Mouse (Mus musculus) CH12.LX (cell line): Measurements from ENCODE around the gene Fhl5. TPM values are rescaled to one million over a fixed set of nuclear protein-coding genes. Genes with fewer than 3 reads are reported as not detected.
A peak's percentile ranks its signal among the peaks of the same experiment; 100 is the strongest.
"Not testable (repeated sequence)": the region's sequence is repeated elsewhere in the genome, so short reads cannot be mapped to it uniquely, and the experiment has no call there.

Experiments used
- DNase-seq: peaks from one replicate; pipeline ENCODE4 v3.0.0-alpha.2; 2013; ENCODE audit errors: extremely low read depth
- H3K27ac ChIP-seq: 2 replicates; pipeline ENCODE4 v1.5.1; 2012; ENCODE audit warnings: low read depth, mild to moderate bottlenecking, control low read depth, moderate library complexity; ENCODE audit not compliant: insufficient read depth
- H3K27me3 ChIP-seq: replicated peaks from 2 replicates; pipeline ENCODE3; 2012; ENCODE audit warnings: inconsistent platforms
- H3K36me3 ChIP-seq, 2 experiments: replicated peaks in 1 of 2; 2 replicates each; pipeline versions ENCODE3 to v1.6.1; 2012; ENCODE audit warnings: inconsistent platforms in 1 of 2, low read length in 1 of 2, mild to moderate bottlenecking in 1 of 2, mixed read lengths in 1 of 2, moderate library complexity in 1 of 2; ENCODE audit not compliant: control insufficient read depth in 1 of 2, insufficient read depth in 1 of 2
- H3K4me1 ChIP-seq, 2 experiments: 2 replicates each; pipeline ENCODE4 v1.6.1; 2012; ENCODE audit warnings: inconsistent platforms in 1 of 2, moderate library complexity in 1 of 2; ENCODE audit not compliant: insufficient read depth in 2 of 2, control insufficient read depth in 1 of 2
- H3K4me2 ChIP-seq: 2 replicates; pipeline ENCODE4 v1.6.1; 2012; ENCODE audit warnings: low read depth, mild to moderate bottlenecking, control low read depth; ENCODE audit not compliant: poor library complexity, insufficient read depth, severe bottlenecking
- H3K4me3 ChIP-seq, 3 experiments: fragments of 150-350 bp in 1 of 3; sonication (generic) in 1 of 3; replicated peaks in 1 of 3; 2 replicates each; pipeline versions ENCODE3 to v1.5.1; 2011 to 2012; ENCODE audit warnings: low read depth in 2 of 3, low read length in 2 of 3, mild to moderate bottlenecking in 2 of 3, moderate library complexity in 2 of 3, control low read depth in 1 of 3, improper control_type of control experiment in 1 of 3, inconsistent platforms in 1 of 3, mixed read lengths in 1 of 3; ENCODE audit not compliant: poor library complexity in 1 of 3
- H3K79me2 ChIP-seq: replicated peaks from 2 replicates; pipeline ENCODE4 v1.6.1; 2012; ENCODE audit warnings: mild to moderate bottlenecking, moderate library complexity; ENCODE audit not compliant: control insufficient read depth, poor library complexity, insufficient read depth, severe bottlenecking; ENCODE audit errors: extremely low read depth
- H3K9ac ChIP-seq: 2 replicates; pipeline ENCODE4 v1.6.1; 2012; ENCODE audit warnings: low read depth, mild to moderate bottlenecking, control low read depth, moderate library complexity; ENCODE audit not compliant: insufficient read depth
- H3K9me3 ChIP-seq: replicated peaks from 2 replicates; pipeline ENCODE3; 2012; ENCODE audit warnings: low read length, inconsistent platforms, mixed read lengths
- CHD1 ChIP-seq: IDR thresholded peaks from 2 replicates; pipeline ENCODE4 v1.6.1; 2012; ENCODE audit warnings: low read depth, low read length, improper control_type of control experiment, inconsistent platforms
- CHD2 ChIP-seq: IDR thresholded peaks from 2 replicates; pipeline ENCODE4 v1.6.1; 2011; ENCODE audit warnings: low read length, improper control_type of control experiment
- ETS1 ChIP-seq: conservative IDR thresholded peaks from 2 replicates; pipeline ENCODE4 v1.6.1; 2012; ENCODE audit warnings: low read depth, mild to moderate bottlenecking, inconsistent platforms, low read length, improper control_type of control experiment, moderate library complexity
- JUND ChIP-seq: conservative IDR thresholded peaks from 2 replicates; pipeline ENCODE4 v1.6.1; 2011; ENCODE audit warnings: low read depth, low read length, improper control_type of control experiment
- MAX ChIP-seq: IDR thresholded peaks from 2 replicates; pipeline ENCODE4 v1.6.1; 2011; ENCODE audit warnings: low read length, improper control_type of control experiment
- MAZ ChIP-seq: IDR thresholded peaks from 2 replicates; pipeline ENCODE4 v1.6.1; 2012; ENCODE audit warnings: low read depth, mild to moderate bottlenecking, inconsistent platforms, low read length, improper control_type of control experiment, moderate library complexity
- NELFE ChIP-seq: IDR thresholded peaks from 2 replicates; pipeline ENCODE4 v1.6.1; 2011; ENCODE audit warnings: low read depth, low read length, improper control_type of control experiment
- POLR2A ChIP-seq: IDR thresholded peaks from 2 replicates; pipeline ENCODE4 v1.6.1; 2011; ENCODE audit warnings: low read depth, mild to moderate bottlenecking, improper control_type of control experiment, low read length
- RAD21 ChIP-seq: IDR thresholded peaks from 2 replicates; pipeline ENCODE4 v1.6.1; 2011; ENCODE audit warnings: low read depth, mild to moderate bottlenecking, low read length, improper control_type of control experiment, moderate library complexity
- RCOR1 ChIP-seq: conservative IDR thresholded peaks from 2 replicates; pipeline ENCODE4 v1.6.1; 2012; ENCODE audit warnings: low read depth, mild to moderate bottlenecking, inconsistent platforms, low read length, improper control_type of control experiment
- TBP ChIP-seq: conservative IDR thresholded peaks from 2 replicates; pipeline ENCODE4 v1.6.1; 2011; ENCODE audit warnings: low read depth, low read length, improper control_type of control experiment
- UBTF ChIP-seq: IDR thresholded peaks from 2 replicates; pipeline ENCODE4 v1.6.1; 2012; ENCODE audit warnings: low read depth, mild to moderate bottlenecking, inconsistent platforms, low read length, improper control_type of control experiment, moderate library complexity
- USF1 ChIP-seq: IDR thresholded peaks from 2 replicates; pipeline ENCODE4 v1.6.1; 2014; ENCODE audit warnings: low read depth, mild to moderate bottlenecking, inconsistent platforms, low read length, improper control_type of control experiment
- ZC3H11A ChIP-seq: IDR thresholded peaks from 2 replicates; pipeline ENCODE4 v1.6.1; 2012; ENCODE audit warnings: low read depth, mild to moderate bottlenecking, inconsistent platforms, low read length, improper control_type of control experiment
- ZKSCAN1 ChIP-seq: IDR thresholded peaks from 2 replicates; pipeline ENCODE4 v1.6.1; 2012; ENCODE audit warnings: low read depth, inconsistent platforms, low read length, improper control_type of control experiment, borderline replicate concordance
- ZMIZ1 ChIP-seq: IDR thresholded peaks from 2 replicates; pipeline ENCODE4 v1.6.1; 2012; ENCODE audit warnings: low read depth, mild to moderate bottlenecking, inconsistent platforms, low read length, improper control_type of control experiment
- ZNF384 ChIP-seq: IDR thresholded peaks from 2 replicates; pipeline ENCODE4 v1.6.1; 2012; ENCODE audit warnings: low read depth, low read length, improper control_type of control experiment, inconsistent platforms
- dilution Hi-C: fragments of 300-500 bp; cut with MboI; formaldehyde crosslinking; loops from 2 replicates; pipeline ENCODE4 v1.14.3; 2020; ENCODE audit warnings: low sequenced_read_pairs; ENCODE audit not compliant: extremely low pct_unique_long_range_greater_than_20kb, extremely low pct_ligation_motif_present
- in situ Hi-C: fragments of 300-500 bp; cut with MboI; formaldehyde crosslinking; loops from 3 replicates; pipeline ENCODE4 v1.14.3; 2019; ENCODE audit warnings: low sequenced_read_pairs, low pct_ligation_motif_present, low pct_unique_long_range_greater_than_20kb, mixed read lengths
- polyA plus RNA-seq: library from polyadenylated mRNA; unstranded; fragments of >175 nt; gene quantifications from 2 replicates; pipeline ENCODE4 v1.2.1, GENCODE M21; 2012; ENCODE audit warnings: low read depth; ENCODE audit not compliant: insufficient read length
- total RNA-seq, 2 experiments: library from RNA; depleted of rRNA; stranded (reverse); fragments of 300-350 nt in 1 of 2; fragments of >200 nt in 1 of 2; gene quantifications; 2 replicates each; pipeline ENCODE4 v1.2.3; 2012 to 2014

The Fhl5 gene
- total and polyA plus RNA-seq, 3 experiments, result not detected

- no peak for TF ChIP-seq NELFE
Measured at GRCm38 (mm10) chr4:25271926-25272325, 29.2 kb upstream of the Fhl5 start (continued).

DNA sequence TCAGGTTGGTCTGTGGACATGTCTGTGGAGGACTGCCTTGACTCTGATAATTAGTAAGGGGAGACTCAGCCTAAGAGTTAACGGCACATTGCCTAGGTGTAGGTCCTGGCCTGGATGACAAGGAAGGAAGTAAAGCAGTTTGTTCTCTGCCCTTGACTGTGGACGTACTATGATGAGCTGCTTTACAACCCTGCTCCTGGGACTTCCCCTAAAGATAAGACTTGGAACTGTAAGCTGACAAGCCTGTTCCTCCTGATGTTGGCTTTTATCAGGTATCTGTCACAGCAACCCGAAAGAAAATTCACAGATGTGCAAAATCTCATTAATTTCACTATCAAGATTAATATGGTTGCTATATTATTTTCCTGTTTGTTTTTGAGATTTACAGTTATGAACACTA is 24.5 kb upstream of the Fhl5 start:
- dilution Hi-C loops, result no loop called here
- Histone ChIP-seq H3K27me3 (no peaks in the 10 kb centered on the region), H3K27ac (no peak overlapping the region), H3K36me3 (peaks cover 41 to 76% of the 10 kb centered on the region in 2 experiments), H3K79me2 (no peaks in the 10 kb centered on the region), H3K4me3 (no peak overlapping the region), H3K4me1 (peaks cover 0 to 24% of the 10 kb centered on the region in 2 experiments; a peak in 3 of 4 replicates), H3K9ac (no peak overlapping the region)
- in situ Hi-C loops, result no loop called here
- DNase-seq, result peak; percentile 29
- TF ChIP-seq MAX (no peak), MAZ (no peak), CHD2 (no peak), POLR2A (no peak), ZKSCAN1 (no peak), TBP (no peak), ZMIZ1 (no peak), ETS1 (no peak), UBTF (no peak)
- TF ChIP-seq, all 38 proteins: peak for 0
- no peak overlapping the region for H3K4me2 ChIP-seq
- H3K9me3 ChIP-seq, result no peaks in the 10 kb centered on the region

DNA sequence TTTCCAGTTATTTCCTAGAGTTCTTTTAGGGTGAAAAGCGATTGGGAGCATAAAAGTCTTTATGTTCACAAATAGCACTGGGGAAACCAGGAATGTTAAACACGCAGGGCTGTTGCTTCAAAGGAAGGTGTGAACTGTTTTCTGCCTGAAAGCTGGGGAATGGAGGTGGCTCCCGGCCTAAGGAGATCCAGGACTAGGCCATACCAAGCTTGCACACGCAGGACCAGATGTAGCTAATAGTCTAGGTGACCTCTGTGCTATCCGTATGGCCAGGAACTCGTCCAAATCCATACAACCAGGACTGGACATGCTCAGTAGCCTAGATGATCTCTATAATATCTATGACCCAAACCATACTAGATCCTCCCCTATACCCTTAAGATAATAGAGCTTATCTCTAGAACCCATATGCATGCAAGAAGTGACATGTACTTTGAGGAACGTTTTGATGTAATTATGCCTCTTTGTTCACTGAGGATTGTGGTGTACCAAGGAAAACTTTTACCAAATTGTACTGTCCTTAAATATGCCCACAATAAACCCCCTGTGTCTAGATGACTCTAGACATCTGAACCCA is 15.2 kb upstream of the Fhl5 start:
- Histone ChIP-seq H3K79me2 (no peaks in the 10 kb centered on the region), H3K36me3 (peaks cover 34 to 60% of the 10 kb centered on the region in 2 experiments), H3K27me3 (no peaks in the 10 kb centered on the region), H3K9ac (no peak overlapping the region), H3K4me3 (no peak overlapping the region), H3K27ac (no peak overlapping the region), H3K4me2 (no peak overlapping the region), H3K9me3 (no peaks in the 10 kb centered on the region), H3K4me1 (no peaks in the 10 kb centered on the region; a peak in 1 of 4 replicates)
- no peak for TF ChIP-seq JUND
- no peak for TF ChIP-seq CHD1
- no peak for TF ChIP-seq RCOR1
- TF ChIP-seq TBP, result no peak
- TF ChIP-seq USF1, result no peak
- no peak for TF ChIP-seq CHD2
- no peak for TF ChIP-seq ZNF384
- TF ChIP-seq RAD21, result no peak
- TF ChIP-seq ZC3H11A, result no peak
- in situ Hi-C loops (no loop called here), dilution Hi-C loops (no loop called here)
- no peak for DNase-seq

DNA sequence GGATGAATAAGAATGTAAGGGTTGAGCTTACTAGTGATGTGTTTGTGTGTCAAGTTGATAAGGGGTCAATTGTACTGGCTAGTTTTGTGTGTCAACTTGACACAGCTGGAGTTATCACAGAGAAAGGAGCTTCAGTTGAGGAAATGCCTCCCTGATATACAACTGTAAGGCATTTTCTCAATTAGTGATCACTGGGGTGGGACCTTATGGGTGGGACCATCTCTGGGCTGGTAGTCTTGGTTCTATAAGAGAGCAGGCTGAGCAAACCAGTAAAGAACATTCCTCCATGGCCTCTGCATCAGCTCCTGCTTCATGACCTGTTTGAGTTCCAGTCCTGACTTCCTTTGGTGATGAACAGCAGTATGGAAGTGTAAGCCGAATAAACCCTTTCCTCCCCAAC is 7.0 kb downstream of the Fhl5 start:
- H3K9ac ChIP-seq, dilution Hi-C loops, H3K4me3 ChIP-seq, DNase-seq, in situ Hi-C loops, H3K36me3 ChIP-seq, H3K27ac ChIP-seq, H3K27me3 ChIP-seq, H3K4me1 ChIP-seq, H3K79me2 ChIP-seq, H3K9me3 ChIP-seq, H3K4me2 ChIP-seq: not testable (repeated sequence)

DNA sequence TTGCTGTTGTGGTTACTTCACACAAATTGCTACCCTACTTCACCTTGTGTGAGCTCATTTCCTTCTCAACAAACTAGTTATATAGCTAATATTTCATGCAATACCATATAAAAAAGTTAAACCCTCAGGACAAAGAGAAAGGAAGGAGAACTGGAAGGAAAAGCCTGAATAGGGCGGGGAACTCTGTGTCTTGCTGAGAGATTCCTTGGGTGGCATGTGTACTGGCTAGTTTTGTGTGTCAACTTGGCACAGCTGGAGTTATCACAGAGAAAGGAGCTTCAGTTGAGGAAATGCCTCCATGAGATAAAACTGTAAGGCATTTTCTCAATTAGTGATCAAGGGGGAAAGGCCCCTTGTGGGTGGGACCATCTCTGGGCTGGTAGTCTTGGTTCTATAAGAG is 8.9 kb downstream of the Fhl5 start:
- dilution Hi-C loops, H3K9me3 ChIP-seq, H3K4me3 ChIP-seq, DNase-seq, H3K27me3 ChIP-seq, H3K79me2 ChIP-seq, H3K36me3 ChIP-seq, H3K4me1 ChIP-seq, in situ Hi-C loops, H3K4me2 ChIP-seq, H3K9ac ChIP-seq, H3K27ac ChIP-seq: not testable (repeated sequence)
